Mouse (Mus musculus) heart, embryonic 13.5 days (tissue): ENCODE results near the gene Nlrp10. TPM values are rescaled to one million over a fixed set of nuclear protein-coding genes. Genes with fewer than 3 reads are reported as not detected.

Experiments
- ATAC-seq: fragments of 200-750 bp; cut with Nextera tagmentation; 2 replicates; pipeline ENCODE4 v1.8.0; 2017; ENCODE audit warnings: moderate TSS enrichment; ENCODE audit not compliant: insufficient number of reproducible peaks, low FRiP score, low TSS enrichment; ENCODE audit errors: extremely low read depth
- H3K27ac ChIP-seq: fragments of 300-500 bp; sonication (generic); replicated peaks from 2 replicates; pipeline ENCODE4 v1.5.1; 2015; ENCODE audit warnings: moderate library complexity, mild to moderate bottlenecking, inconsistent platforms
- H3K27me3 ChIP-seq: fragments of 300-500 bp; sonication (generic); replicated peaks from 2 replicates; pipeline ENCODE4 v1.6.1; 2015; ENCODE audit warnings: mild to moderate bottlenecking, inconsistent platforms
- H3K36me3 ChIP-seq: fragments of 300-500 bp; sonication (generic); 2 replicates; pipeline ENCODE4 v1.6.1; 2015; ENCODE audit warnings: mild to moderate bottlenecking, inconsistent platforms
- H3K4me1 ChIP-seq: fragments of 300-500 bp; sonication (generic); 2 replicates; pipeline ENCODE4 v1.6.1; 2015; ENCODE audit warnings: inconsistent platforms
- H3K4me2 ChIP-seq: fragments of 300-500 bp; sonication (generic); 2 replicates; pipeline ENCODE4 v1.6.1; 2015; ENCODE audit warnings: inconsistent platforms, mild to moderate bottlenecking, moderate library complexity
- H3K4me3 ChIP-seq: fragments of 300-500 bp; sonication (generic); 2 replicates; pipeline ENCODE4 v1.5.1; 2015; ENCODE audit warnings: moderate library complexity, mild to moderate bottlenecking, inconsistent platforms
- H3K9ac ChIP-seq: fragments of 300-500 bp; sonication (generic); 2 replicates; pipeline ENCODE4 v1.6.1; 2015; ENCODE audit warnings: inconsistent platforms, mild to moderate bottlenecking, moderate library complexity
- H3K9me3 ChIP-seq: fragments of 300-500 bp; sonication (generic); 2 replicates; pipeline ENCODE4 v1.6.1; 2016; ENCODE audit warnings: inconsistent platforms
- WGBS: fragments of 180-500 bp; shearing (Covaris S2); methylation state at CpG from one replicate; pipeline ENCODE4 v1.1.7; 2015; ENCODE audit warnings: mixed read lengths; 5-methylcytosine and 5-hydroxymethylcytosine counted together
- polyA plus RNA-seq: library from polyadenylated mRNA; unstranded; fragments of >200 nt; fragmentation: Nextera tagmentation; extraction: Ambion mirVana; gene quantifications from 2 replicates; pipeline ENCODE4 v1.2.1, GENCODE M21; 2015

Nlrp10 gene
- polyA plus RNA-seq, 1 experiment from 2014 or later, result 9.0 TPM

DNA sequence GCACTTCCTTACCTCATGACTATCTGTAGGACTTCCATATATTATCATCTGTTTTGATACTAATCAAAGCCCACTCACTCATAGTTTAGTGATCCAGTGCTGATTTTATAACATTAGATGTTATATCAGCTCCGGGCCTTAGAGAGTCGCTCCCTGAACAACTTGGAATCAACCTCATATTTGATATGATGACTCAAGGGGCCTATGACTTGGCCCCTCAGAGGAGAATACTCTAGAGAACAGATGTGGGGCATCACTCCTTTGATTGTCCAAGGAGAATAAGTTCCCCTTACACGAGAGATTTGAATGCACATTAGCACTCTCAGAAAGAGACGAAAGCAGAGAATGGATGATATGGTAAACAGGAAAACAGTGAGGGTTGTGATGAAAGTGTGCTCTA, 45.1 kb downstream of the Nlrp10 start, which contains the start of gene Olfr518:
Olfr518 (minus strand) TSS at position 101 of the 400 bp plus-strand sequence.
- Histone ChIP-seq H3K27me3 (no peaks in the 10 kb centered on the region), H3K9me3 (no peaks in the 10 kb centered on the region), H3K4me2 (no peak within 1 kb of the TSS), H3K4me1 (no peaks in the 10 kb centered on the region), H3K4me3 (no peak within 1 kb of the TSS), H3K36me3 (no peaks in the 10 kb centered on the region), H3K9ac (no peak within 1 kb of the TSS), H3K27ac (no peak within 1 kb of the TSS)
- no peak for ATAC-seq
- WGBS, result 70% methylated on average over 4 of the region's 4 CpGs

DNA sequence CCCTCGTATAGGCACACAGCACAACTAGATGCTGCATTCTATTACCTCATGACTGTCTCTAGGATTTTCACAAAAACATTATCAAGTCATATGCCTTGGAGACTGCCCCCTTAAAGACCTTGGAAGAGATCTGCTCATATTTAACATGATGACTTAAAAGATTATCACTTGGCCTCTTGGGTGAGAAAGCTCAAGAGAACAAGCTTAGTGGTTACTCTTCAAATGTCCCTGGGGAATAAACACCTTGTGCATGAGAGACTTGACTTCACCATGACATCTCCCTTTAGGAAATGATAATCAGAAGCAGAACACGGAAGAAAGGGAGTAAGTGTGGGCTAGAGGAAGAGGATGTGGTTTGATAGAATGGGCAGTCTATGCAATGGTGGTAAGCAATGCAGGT, 57.7 kb downstream of the Nlrp10 start, which contains the start of gene Olfr517:
Olfr517 (minus strand) TSS at position 101 of the 400 bp plus-strand sequence.
- WGBS, result 53% methylated on average over 2 of the region's 2 CpGs

More for the DNA sequence above, 57.7 kb downstream of the Nlrp10 start, which contains the start of gene Olfr517:
- no peak for ATAC-seq
- Histone ChIP-seq H3K4me2 (no peak within 1 kb of the TSS), H3K36me3 (no peaks in the 10 kb centered on the region), H3K4me1 (no peaks in the 10 kb centered on the region), H3K27ac (no peak within 1 kb of the TSS), H3K9ac (no peak within 1 kb of the TSS), H3K9me3 (no peaks in the 10 kb centered on the region), H3K4me3 (no peak within 1 kb of the TSS), H3K27me3 (no peaks in the 10 kb centered on the region)

Other genes with a start within 250 kb of the Nlrp10 start
- not detected in 2 replicates for gene Olfr512, start 216.9 kb downstream of the Nlrp10 start, polyA plus RNA-seq
- gene Olfr513, start 179.2 kb downstream of the Nlrp10 start, polyA plus RNA-seq, result not detected in 2 replicates
- not detected in 2 replicates for gene Olfr514, start 104.2 kb downstream of the Nlrp10 start, polyA plus RNA-seq
- gene Olfr516, start 79.6 kb downstream of the Nlrp10 start, polyA plus RNA-seq, result not detected in 2 replicates
- not detected in 2 replicates for gene Olfr517, start 57.8 kb downstream of the Nlrp10 start, polyA plus RNA-seq
- not detected in 2 replicates for gene Olfr518, start 45.2 kb downstream of the Nlrp10 start, polyA plus RNA-seq
- not detected in 2 replicates for gene Olfr519, start 35.8 kb downstream of the Nlrp10 start, polyA plus RNA-seq
- gene Eif3f, start 4.2 kb upstream of the Nlrp10 start, polyA plus RNA-seq, result 54.0 and 55.4 TPM in 2 replicates
- gene Tub, start 20.2 kb upstream of the Nlrp10 start, polyA plus RNA-seq, result 0.62 and 0.78 TPM in 2 replicates
- 0.75 and 0.82 TPM in 2 replicates for gene Ric3, start 153.2 kb upstream of the Nlrp10 start, polyA plus RNA-seq
- gene Lmo1, start 245.0 kb upstream of the Nlrp10 start, polyA plus RNA-seq, result 1.2 and 1.3 TPM in 2 replicates